Mouse (Mus musculus) olfactory bulb, adult 2 months (tissue): ENCODE measurements around the gene Kcnab1. TPM values are rescaled to one million over a fixed set of nuclear protein-coding genes. Genes with fewer than 3 reads are reported as not detected.

ENCODE experiments used
- H3K27ac ChIP-seq: fragments of 200-500 bp; 2 replicates; pipeline ENCODE4 v1.5.1; 2012; ENCODE audit warnings: low read depth, low read length; ENCODE audit not compliant: insufficient read depth
- H3K4me1 ChIP-seq: fragments of 200-500 bp; 2 replicates; pipeline ENCODE4 v1.6.1; 2012; ENCODE audit warnings: low read length; ENCODE audit not compliant: control insufficient read depth, insufficient read depth
- H3K4me3 ChIP-seq: fragments of 200-500 bp; 2 replicates; pipeline ENCODE4 v1.5.1; 2012; ENCODE audit warnings: mild to moderate bottlenecking, low read depth, low read length, moderate library complexity; ENCODE audit not compliant: insufficient read depth
- CTCF ChIP-seq: fragments of 200-500 bp; IDR thresholded peaks from 2 replicates; pipeline ENCODE4 v1.5.1; 2012; ENCODE audit warnings: low read depth, mild to moderate bottlenecking, low read length, moderate library complexity; ENCODE audit not compliant: insufficient read depth
- POLR2A ChIP-seq: fragments of 200-500 bp; IDR thresholded peaks from 2 replicates; pipeline ENCODE4 v1.6.1; 2012; ENCODE audit warnings: mild to moderate bottlenecking, low read depth, low read length, moderate library complexity; ENCODE audit not compliant: insufficient read depth
- WGBS: fragments of 180-500 bp; shearing (Covaris S2); methylation state at CpG from one replicate; pipeline ENCODE4 v1.1.7; 2018; 5-methylcytosine and 5-hydroxymethylcytosine counted together
- polyA plus RNA-seq: library from polyadenylated mRNA; stranded (reverse); fragments of >200 nt; gene quantifications from 2 replicates; pipeline ENCODE4 v1.2.4, GENCODE M21; 2012; ENCODE audit warnings: low replicate concordance; ENCODE audit not compliant: missing spikeins, insufficient read depth, insufficient read length

Gene Kcnab1
- polyA plus RNA-seq, 1 experiment, result not detected

GRCm38 (mm10) chr3:65129625-65130024, 20.4 kb downstream of the Kcnab1 start:
- no peak overlapping the region for H3K27ac ChIP-seq
- no peak for TF ChIP-seq POLR2A
- no peak for TF ChIP-seq CTCF
- no peaks in the 10 kb centered on the region for H3K4me1 ChIP-seq
- WGBS, result 93% methylated on average over 1 of the region's 1 CpGs
- H3K4me3 ChIP-seq, result no peak overlapping the region

- 86% methylated on average over 5 of the region's 5 CpGs for WGBS
- H3K4me1 ChIP-seq, result no peaks in the 10 kb centered on the region
- no peak overlapping the region for H3K27ac ChIP-seq
- no peak overlapping the region for H3K4me3 ChIP-seq
- TF ChIP-seq CTCF, result no peak
- TF ChIP-seq POLR2A, result no peak
Measured at GRCm38 (mm10) chr3:65134931-65135330, 25.7 kb downstream of the Kcnab1 start.

- no peak overlapping the region for H3K27ac ChIP-seq
- TF ChIP-seq POLR2A, result no peak
- no peak for TF ChIP-seq CTCF
- no peak overlapping the region for H3K4me3 ChIP-seq
- H3K4me1 ChIP-seq, result no peaks in the 10 kb centered on the region
- WGBS, result 87% methylated on average over 5 of the region's 5 CpGs
Measured at GRCm38 (mm10) chr3:65136897-65137296, 27.7 kb downstream of the Kcnab1 start.

DNA sequence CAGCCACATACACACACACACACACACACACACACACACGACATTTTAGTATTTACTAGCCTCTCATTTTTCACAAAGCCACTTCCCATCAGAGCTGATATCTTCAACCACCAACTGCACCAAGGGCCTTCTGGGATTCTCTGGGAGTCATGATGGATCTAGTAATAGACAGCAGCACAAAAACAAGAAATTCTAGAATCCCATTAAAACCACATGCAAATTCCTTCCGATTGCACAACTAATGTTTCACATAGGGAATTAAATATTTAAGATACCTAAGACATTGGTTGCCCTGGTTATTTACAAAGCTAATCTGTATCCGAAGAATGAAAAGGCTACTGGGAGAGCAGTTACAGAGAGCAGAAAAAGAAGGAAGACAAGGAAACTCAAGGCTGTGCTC, 29.6 kb downstream of the Kcnab1 start:
- Histone ChIP-seq H3K27ac (no peak overlapping the region), H3K4me3 (no peak overlapping the region), H3K4me1 (no peaks in the 10 kb centered on the region)
- TF ChIP-seq CTCF, result no peak
- no peak for TF ChIP-seq POLR2A
- WGBS, result 85% methylated on average over 3 of the region's 3 CpGs

- 42% methylated on average over 5 of the region's 5 CpGs for WGBS
- Histone ChIP-seq H3K4me3 (no peak overlapping the region), H3K27ac (no peak overlapping the region), H3K4me1 (no peaks in the 10 kb centered on the region)
- TF ChIP-seq POLR2A (no peak), CTCF (no peak)
Measured at GRCm38 (mm10) chr3:65145152-65145551, 36.0 kb downstream of the Kcnab1 start.

DNA sequence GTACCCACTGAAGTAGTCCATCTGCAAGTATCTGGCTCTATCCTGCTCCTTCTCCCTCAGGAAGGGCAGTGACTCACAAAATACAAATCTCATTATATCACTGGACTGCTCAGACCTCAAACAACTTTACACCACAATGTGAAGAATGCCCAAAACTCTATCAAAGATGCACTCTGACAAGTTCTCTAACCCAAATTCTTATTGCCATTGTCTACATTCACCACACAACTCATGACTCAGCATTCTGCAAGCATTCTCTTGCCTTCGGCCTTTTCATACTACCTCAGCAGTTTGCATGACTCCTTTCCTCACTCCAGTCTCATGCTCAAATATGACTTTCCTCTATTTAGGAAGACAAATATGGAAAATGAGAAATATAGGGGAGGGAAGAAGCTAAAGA, 42.6 kb downstream of the Kcnab1 start:
- H3K4me3 ChIP-seq, result no peak overlapping the region
- TF ChIP-seq CTCF, result no peak
- TF ChIP-seq POLR2A, result no peak

DNA sequence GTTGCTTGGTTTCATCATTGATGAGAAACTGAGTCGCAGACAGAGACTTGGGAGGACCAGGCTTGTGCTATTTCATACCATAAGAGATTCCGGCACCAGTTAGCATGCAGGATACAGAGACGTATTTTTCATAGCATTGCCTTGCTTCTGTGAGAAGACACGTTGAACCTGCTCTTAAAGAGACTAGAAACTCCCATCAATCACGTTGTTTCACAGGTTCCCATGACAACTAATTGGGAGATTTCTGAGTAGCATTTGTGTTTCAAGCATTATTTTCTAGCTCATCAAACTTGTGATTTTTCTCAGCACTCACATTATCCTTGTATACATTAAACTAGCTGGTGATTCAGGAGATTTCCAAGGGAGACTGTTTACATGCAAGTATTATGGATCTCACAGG, 63.8 kb downstream of the Kcnab1 start:
- no peak overlapping the region for H3K27ac ChIP-seq
- WGBS, result 77% methylated on average over 5 of the region's 5 CpGs
- no peak for TF ChIP-seq POLR2A
- no peak for TF ChIP-seq CTCF

More for the DNA sequence above, 42.6 kb downstream of the Kcnab1 start:
- no peak overlapping the region for H3K27ac ChIP-seq
- 76% methylated on average over 1 of the region's 1 CpGs for WGBS
- H3K4me1 ChIP-seq, result no peaks in the 10 kb centered on the region

GRCm38 (mm10) chr3:65174564-65174963, 65.4 kb downstream of the Kcnab1 start:
- WGBS, result 30% methylated on average over 12 of the region's 12 CpGs
- TF ChIP-seq CTCF, result no peak
- no peak for TF ChIP-seq POLR2A
- Histone ChIP-seq H3K4me1 (peaks cover 3% of the 10 kb centered on the region), H3K4me3 (no peak overlapping the region), H3K27ac (no peak overlapping the region)

More for the DNA sequence above, 63.8 kb downstream of the Kcnab1 start:
- Histone ChIP-seq H3K4me1 (peaks cover 3% of the 10 kb centered on the region), H3K4me3 (no peak overlapping the region)

- TF ChIP-seq POLR2A, result no peak
- no peak for TF ChIP-seq CTCF
- Histone ChIP-seq H3K4me3 (no peak overlapping the region), H3K27ac (no peak overlapping the region), H3K4me1 (peaks cover 3% of the 10 kb centered on the region)
- 87% methylated on average over 4 of the region's 4 CpGs for WGBS
Measured at GRCm38 (mm10) chr3:65175819-65176218, 66.6 kb downstream of the Kcnab1 start.

GRCm38 (mm10) chr3:65176846-65177245, 67.7 kb downstream of the Kcnab1 start:
- Histone ChIP-seq H3K4me3 (no peak overlapping the region), H3K27ac (no peak overlapping the region), H3K4me1 (peaks cover 3% of the 10 kb centered on the region)
- no peak for TF ChIP-seq POLR2A
- no peak for TF ChIP-seq CTCF
